Mouse (Mus musculus): ENCODE data around the gene Tns1. TPM values are rescaled to one million over a fixed set of nuclear protein-coding genes. Genes with fewer than 3 reads are reported as not detected.
A peak's percentile ranks its signal among the peaks of the same experiment; 100 is the strongest.

Gene Tns1
- polyA plus RNA-seq, 1 experiment from 2014 or later = 65.4 TPM

GRCm38 (mm10) chr1:73943255-73943654, 181.0 kb downstream of the Tns1 start:
- H3K9ac ChIP-seq (ENCODE audit: low read depth, low read length) = no peak overlapping the region
- ATAC-seq (replicated peaks; ENCODE audit: low FRiP score, low read depth) (no peak), DNase-seq (ENCODE audit: low spot score) (no peak)
- no peak overlapping the region for H3K4me3 ChIP-seq (replicated peaks; ENCODE audit: low read depth, low read length)
- H3K4me1 ChIP-seq (replicated peaks; ENCODE audit: insufficient read depth, low read length) = peaks cover 3% of the 10 kb centered on the region; the same call in 1 of the 2 replicates
- H3K27me3 ChIP-seq (ENCODE audit: insufficient read depth, low read length) = no peaks in the 10 kb centered on the region
- no peak for TF ChIP-seq CTCF (IDR thresholded peaks at IDR 0.05; ENCODE audit: low read depth)
- 84% methylated on average over 5 of the region's 5 CpGs for WGBS
- no peaks in the 10 kb centered on the region for H3K9me3 ChIP-seq (replicated peaks; ENCODE audit: low read length)
- H3K36me3 ChIP-seq (ENCODE audit: insufficient read depth, low read length) = peaks cover 12% of the 10 kb centered on the region; the same call in 1 of the 2 replicates
- no peak overlapping the region for H3K4me2 ChIP-seq (ENCODE audit: low read length)
- no peak overlapping the region for H3K27ac ChIP-seq

- H3K9ac ChIP-seq (ENCODE audit: low read depth, low read length) = no peak overlapping the region
- TF ChIP-seq CTCF (IDR thresholded peaks at IDR 0.05; ENCODE audit: low read depth) = peak; percentile 2; the same call in 1 of the 2 replicates
- H3K36me3 ChIP-seq (ENCODE audit: insufficient read depth, low read length) = peaks cover 20% of the 10 kb centered on the region; the same call in 1 of the 2 replicates
- H3K9me3 ChIP-seq (replicated peaks; ENCODE audit: low read length) = no peaks in the 10 kb centered on the region
- H3K4me3 ChIP-seq (replicated peaks; ENCODE audit: low read depth, low read length) = no peak overlapping the region
- 0 out of 2 replicates have a peak overlapping the region, but pooled peaks have one; percentile 22 for H3K27ac ChIP-seq
- no peak; the same call in 1 of the 2 replicates for ATAC-seq (replicated peaks; ENCODE audit: low FRiP score, low read depth)
- H3K4me1 ChIP-seq (replicated peaks; ENCODE audit: insufficient read depth, low read length) = peaks cover 3% of the 10 kb centered on the region; the same call in 1 of the 2 replicates
- peak; percentile 83 for DNase-seq (ENCODE audit: low spot score)
- H3K27me3 ChIP-seq (ENCODE audit: insufficient read depth, low read length) = no peaks in the 10 kb centered on the region
- no peak overlapping the region for H3K4me2 ChIP-seq (ENCODE audit: low read length)
- WGBS = 69% methylated on average over 2 of the region's 2 CpGs
These were observed 182.0 kb downstream of the Tns1 start for GRCm38 (mm10) chr1:73942243-73942642.

- Histone ChIP-seq H3K27me3 (ENCODE audit: insufficient read depth, low read length) (no peaks in the 10 kb centered on the region), H3K4me2 (ENCODE audit: low read length) (no peak overlapping the region), H3K9ac (ENCODE audit: low read depth, low read length) (no peak overlapping the region), H3K4me3 (replicated peaks; ENCODE audit: low read depth, low read length) (no peak overlapping the region), H3K36me3 (ENCODE audit: insufficient read depth, low read length) (peaks cover 20% of the 10 kb centered on the region; the same call in 1 of the 2 replicates), H3K4me1 (replicated peaks; ENCODE audit: insufficient read depth, low read length) (peaks cover 3% of the 10 kb centered on the region; the same call in 1 of the 2 replicates), H3K27ac (0 out of 2 replicates have a peak overlapping the region, but pooled peaks have one; percentile 22), H3K9me3 (replicated peaks; ENCODE audit: low read length) (no peaks in the 10 kb centered on the region)
- DNase-seq (ENCODE audit: low spot score) (no peak), ATAC-seq (replicated peaks; ENCODE audit: low FRiP score, low read depth) (no peak; the same call in 1 of the 2 replicates)
- no peak for TF ChIP-seq CTCF (IDR thresholded peaks at IDR 0.05; ENCODE audit: low read depth)
- 84% methylated on average over 9 of the region's 9 CpGs for WGBS
These were observed 182.6 kb downstream of the Tns1 start for GRCm38 (mm10) chr1:73941697-73942096.

- H3K27ac ChIP-seq = no peak overlapping the region
- TF ChIP-seq CTCF (IDR thresholded peaks at IDR 0.05; ENCODE audit: low read depth) = no peak
- H3K9me3 ChIP-seq (replicated peaks; ENCODE audit: low read length) = no peaks in the 10 kb centered on the region
- H3K4me2 ChIP-seq (ENCODE audit: low read length) = no peak overlapping the region
- DNase-seq (ENCODE audit: low spot score) = no peak
- no peak for ATAC-seq (replicated peaks; ENCODE audit: low FRiP score, low read depth)
- H3K9ac ChIP-seq (ENCODE audit: low read depth, low read length) = no peak overlapping the region
- WGBS = 85% methylated on average over 9 of the region's 9 CpGs
- H3K4me3 ChIP-seq (replicated peaks; ENCODE audit: low read depth, low read length) = no peak overlapping the region
- peaks cover 25% of the 10 kb centered on the region; the same call in 1 of the 2 replicates for H3K36me3 ChIP-seq (ENCODE audit: insufficient read depth, low read length)
- H3K27me3 ChIP-seq (ENCODE audit: insufficient read depth, low read length) = no peaks in the 10 kb centered on the region
- peaks cover 3% of the 10 kb centered on the region; the same call in 1 of the 2 replicates for H3K4me1 ChIP-seq (replicated peaks; ENCODE audit: insufficient read depth, low read length)
These were observed 183.6 kb downstream of the Tns1 start for GRCm38 (mm10) chr1:73940491-73941204.

GRCm38 (mm10) chr1:73938597-73938996, 185.7 kb downstream of the Tns1 start:
- no peak for TF ChIP-seq CTCF (IDR thresholded peaks at IDR 0.05; ENCODE audit: low read depth)
- no peaks in the 10 kb centered on the region for H3K27me3 ChIP-seq (ENCODE audit: insufficient read depth, low read length)
- peaks cover 3% of the 10 kb centered on the region; the same call in 1 of the 2 replicates for H3K4me1 ChIP-seq (replicated peaks; ENCODE audit: insufficient read depth, low read length)
- no peak overlapping the region for H3K27ac ChIP-seq
- peaks cover 31% of the 10 kb centered on the region; the same call in 1 of the 2 replicates for H3K36me3 ChIP-seq (ENCODE audit: insufficient read depth, low read length)
- 69% methylated on average over 10 of the region's 10 CpGs for WGBS
- no peak overlapping the region for H3K4me2 ChIP-seq (ENCODE audit: low read length)
- no peak overlapping the region for H3K4me3 ChIP-seq (replicated peaks; ENCODE audit: low read depth, low read length)
- no peaks in the 10 kb centered on the region for H3K9me3 ChIP-seq (replicated peaks; ENCODE audit: low read length)
- DNase-seq (ENCODE audit: low spot score) = no peak
- no peak for ATAC-seq (replicated peaks; ENCODE audit: low FRiP score, low read depth)
- H3K9ac ChIP-seq (ENCODE audit: low read depth, low read length) = no peak overlapping the region

GRCm38 (mm10) chr1:73937805-73938204, 186.4 kb downstream of the Tns1 start:
- ATAC-seq (replicated peaks; ENCODE audit: low FRiP score, low read depth) (no peak), DNase-seq (ENCODE audit: low spot score) (no peak)
- Histone ChIP-seq H3K36me3 (ENCODE audit: insufficient read depth, low read length) (peaks cover 31% of the 10 kb centered on the region; the same call in 1 of the 2 replicates), H3K9ac (ENCODE audit: low read depth, low read length) (no peak overlapping the region), H3K9me3 (replicated peaks; ENCODE audit: low read length) (no peaks in the 10 kb centered on the region), H3K4me2 (ENCODE audit: low read length) (no peak overlapping the region), H3K27me3 (ENCODE audit: insufficient read depth, low read length) (no peaks in the 10 kb centered on the region), H3K4me1 (replicated peaks; ENCODE audit: insufficient read depth, low read length) (peaks cover 6% of the 10 kb centered on the region), H3K27ac (no peak overlapping the region), H3K4me3 (replicated peaks; ENCODE audit: low read depth, low read length) (no peak overlapping the region)
- TF ChIP-seq CTCF (IDR thresholded peaks at IDR 0.05; ENCODE audit: low read depth) = no peak
- 53% methylated on average over 6 of the region's 6 CpGs for WGBS

Data from kidney, postnatal 0 days (tissue).